Mouse (Mus musculus) hindbrain, embryonic 14.5 days (tissue): ENCODE measurements at regions not wholly inside any gene's neighbourhood (a gene's known extent, or its start where the extent isn't known, plus 50 kb on each side); places are given as distances from the start of the nearest gene placed in this dataset.
A peak's percentile ranks its signal among the peaks of the same experiment; 100 is the strongest.

Source experiments
- ATAC-seq: fragments of 200-750 bp; cut with Nextera tagmentation; 2 replicates; pipeline ENCODE4 v1.8.0; 2017; ENCODE audit warnings: moderate number of reproducible peaks, mild to moderate bottlenecking, moderate TSS enrichment, moderate library complexity; ENCODE audit not compliant: low FRiP score
- DNase-seq: peaks from one replicate; pipeline ENCODE4 v3.0.0-alpha.2; 2015; ENCODE audit warnings: low spot score
- H3K27ac ChIP-seq: fragments of 300-500 bp; sonication (generic); 2 replicates; pipeline ENCODE4 v1.5.1; 2014; ENCODE audit warnings: mild to moderate bottlenecking, moderate library complexity
- H3K27me3 ChIP-seq: fragments of 300-500 bp; sonication (generic); 2 replicates; pipeline ENCODE4 v1.6.1; 2014; ENCODE audit warnings: mild to moderate bottlenecking, low read length, mixed read lengths; ENCODE audit not compliant: control insufficient read depth, insufficient read depth
- H3K36me3 ChIP-seq: fragments of 300-500 bp; sonication (generic); replicated peaks from 2 replicates; pipeline ENCODE4 v1.6.1; 2014; ENCODE audit not compliant: control insufficient read depth, insufficient read depth
- H3K4me1 ChIP-seq: fragments of 300-500 bp; sonication (generic); replicated peaks from 2 replicates; pipeline ENCODE4 v1.6.1; 2014; ENCODE audit warnings: antibody characterized with exemption, low read length, mixed read lengths; ENCODE audit not compliant: control insufficient read depth, insufficient read depth
- H3K4me2 ChIP-seq: fragments of 300-500 bp; sonication (generic); replicated peaks from 2 replicates; pipeline ENCODE4 v1.6.1; 2014; ENCODE audit warnings: mild to moderate bottlenecking, moderate library complexity
- H3K4me3 ChIP-seq: fragments of 300-500 bp; sonication (generic); replicated peaks from 2 replicates; pipeline ENCODE4 v1.5.1; 2014; ENCODE audit warnings: mild to moderate bottlenecking, low read length
- H3K9ac ChIP-seq: fragments of 300-500 bp; sonication (generic); 2 replicates; pipeline ENCODE4 v1.6.1; 2014
- H3K9me3 ChIP-seq: fragments of 300-500 bp; sonication (generic); 2 replicates; pipeline ENCODE4 v1.6.1; 2016; ENCODE audit warnings: low read length; ENCODE audit not compliant: control insufficient read depth
- WGBS: fragments of 180-500 bp; shearing (Covaris S2); extraction: QIAGEN DNeasy Blood & Tissue Kit; methylation state at CpG from one replicate; pipeline ENCODE4 v1.1.7; 2014; 5-methylcytosine and 5-hydroxymethylcytosine counted together

DNA sequence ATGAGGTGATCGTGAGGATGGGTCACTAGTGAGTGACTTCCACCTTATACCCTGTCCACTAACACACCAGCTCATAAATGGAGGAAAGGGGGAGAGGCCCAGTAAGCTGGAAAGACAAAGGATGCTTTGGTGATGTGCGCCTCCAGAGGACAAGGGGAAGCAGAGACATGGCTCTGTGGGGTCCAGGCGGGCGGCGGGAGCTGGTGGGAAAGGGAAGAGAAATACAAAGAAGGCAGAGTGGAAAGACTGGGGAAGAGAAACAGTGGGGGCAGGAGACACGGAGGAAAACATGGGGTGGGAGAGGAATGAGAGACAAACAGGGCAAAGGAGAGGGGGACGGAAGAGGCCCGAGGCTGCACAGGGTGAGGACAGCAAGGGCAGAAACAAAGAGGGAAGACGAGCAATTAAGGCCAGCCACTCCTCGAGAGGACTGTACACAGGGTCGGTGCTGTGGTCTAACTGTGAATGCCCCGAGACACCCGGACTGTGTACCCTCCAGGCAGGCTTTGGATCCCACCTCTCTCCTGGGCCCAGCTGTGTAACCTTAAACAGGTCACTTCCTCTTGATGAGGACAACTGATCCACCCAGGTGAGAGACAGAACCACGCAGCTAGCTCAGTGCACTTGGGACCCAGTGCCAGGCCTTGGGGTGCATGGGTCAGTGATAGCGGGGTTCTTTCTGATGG is 87.1 kb upstream of the Mvb12b start:
- H3K27ac ChIP-seq: peak overlapping the region; percentile 51
- no peak for ATAC-seq
- no peaks in the 10 kb centered on the region for H3K36me3 ChIP-seq
- 38% methylated on average over 14 of the region's 15 CpGs for WGBS
- H3K9me3 ChIP-seq: no peaks in the 10 kb centered on the region
- no peak overlapping the region for H3K4me2 ChIP-seq
- DNase-seq: no peak
- no peak overlapping the region; the same call in 1 of the 2 replicates for H3K9ac ChIP-seq
- H3K27me3 ChIP-seq: no peaks in the 10 kb centered on the region
- no peak overlapping the region for H3K4me3 ChIP-seq
- peaks cover 17% of the 10 kb centered on the region for H3K4me1 ChIP-seq

DNA sequence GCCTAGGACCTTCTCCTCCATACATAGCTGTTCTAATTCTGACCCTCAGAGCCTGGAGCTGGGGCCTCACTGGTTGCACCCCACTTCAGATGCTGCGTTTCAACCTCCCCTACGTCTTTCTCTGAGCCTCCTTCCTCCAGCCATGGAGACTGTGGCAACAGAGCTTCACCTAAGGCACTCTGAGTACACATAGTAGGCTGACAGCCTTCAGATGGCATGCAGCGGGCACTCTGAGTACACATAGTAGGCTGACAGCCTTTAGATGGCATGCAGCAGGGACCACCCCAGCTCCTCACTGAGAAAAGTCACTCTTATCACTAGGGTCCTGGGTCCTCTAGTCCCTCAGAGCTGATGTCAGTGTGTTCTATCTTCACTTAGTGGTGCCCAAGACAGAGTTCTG is 86.3 kb upstream of the Mvb12b start:
- ATAC-seq: no peak

DNA sequence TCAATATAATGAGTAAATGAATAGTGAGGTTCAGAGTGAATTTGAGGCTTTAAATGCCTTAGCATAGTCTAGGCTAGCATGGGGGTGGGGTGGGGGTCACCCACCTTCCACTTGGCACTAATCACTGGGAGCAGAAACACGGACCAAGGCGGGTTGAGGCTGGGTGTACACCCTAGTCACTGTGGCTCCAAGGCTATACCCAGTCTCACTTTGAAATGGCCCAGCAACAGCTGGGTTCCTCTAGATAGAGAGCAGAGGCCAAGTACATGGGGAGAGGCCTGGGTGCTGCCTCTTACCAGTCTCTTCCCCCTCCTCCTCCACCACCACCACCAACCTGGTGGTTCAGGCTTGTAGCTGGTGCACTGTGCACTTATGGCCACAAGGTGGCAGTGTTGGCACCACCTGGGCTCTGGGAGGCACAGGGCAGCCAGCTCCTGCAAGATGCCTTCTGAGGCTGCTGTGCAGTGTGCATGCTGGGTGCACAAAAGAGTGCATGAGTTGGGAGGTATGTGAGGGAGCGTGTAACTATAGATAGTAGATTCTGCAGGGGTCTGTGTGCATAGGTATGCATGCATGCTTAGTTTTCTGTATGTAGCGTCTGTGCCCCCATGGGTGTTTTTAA is 85.6 kb upstream of the Mvb12b start:
- Histone ChIP-seq H3K9ac (no peak overlapping the region), H3K36me3 (no peaks in the 10 kb centered on the region), H3K4me1 (peaks cover 17% of the 10 kb centered on the region), H3K4me3 (no peak overlapping the region), H3K27ac (peak overlapping the region; percentile 51), H3K27me3 (no peaks in the 10 kb centered on the region), H3K9me3 (no peaks in the 10 kb centered on the region), H3K4me2 (no peak overlapping the region)
- DNase-seq (peak; percentile 90), ATAC-seq (peak; percentile 86)
- 69% methylated on average over 4 of the region's 4 CpGs for WGBS

More for the DNA sequence above, 86.3 kb upstream of the Mvb12b start:
- no peak for DNase-seq
- H3K4me3 ChIP-seq: no peak overlapping the region
- no peaks in the 10 kb centered on the region for H3K9me3 ChIP-seq
- no peaks in the 10 kb centered on the region for H3K27me3 ChIP-seq
- H3K9ac ChIP-seq: no peak overlapping the region
- peak overlapping the region; percentile 51 for H3K27ac ChIP-seq
- no peak overlapping the region for H3K4me2 ChIP-seq
- no peaks in the 10 kb centered on the region for H3K36me3 ChIP-seq
- peaks cover 17% of the 10 kb centered on the region for H3K4me1 ChIP-seq
- 84% methylated on average over 3 of the region's 3 CpGs for WGBS

DNA sequence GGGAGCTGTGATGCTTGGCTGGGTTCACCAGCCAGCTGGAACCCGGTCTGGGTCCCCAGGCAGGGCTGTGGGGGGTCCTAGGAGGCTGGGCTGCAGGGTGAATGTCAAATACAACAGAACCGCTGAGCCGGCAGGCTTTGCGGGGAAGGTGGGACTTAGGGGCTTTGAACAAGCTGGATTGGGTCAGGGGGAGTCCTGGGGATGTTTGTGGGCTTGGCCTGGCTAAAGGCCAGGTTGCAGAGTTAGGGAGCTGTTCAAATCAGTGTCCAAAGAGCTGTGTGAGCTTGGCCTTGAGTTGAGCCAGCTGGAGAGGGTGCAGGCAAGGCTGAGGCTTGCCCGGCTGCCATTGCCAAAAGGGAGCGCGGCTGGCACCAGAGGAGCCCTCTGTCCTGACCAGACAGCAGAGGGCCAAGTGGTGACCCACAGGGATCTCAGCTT is 79.3 kb upstream of the Mvb12b start:
- WGBS: 26% methylated on average over 7 of the region's 7 CpGs
- Histone ChIP-seq H3K4me2 (peak overlapping the region; percentile 45), H3K4me3 (peak overlapping the region; percentile 11; the same call in 1 of the 2 replicates)

DNA sequence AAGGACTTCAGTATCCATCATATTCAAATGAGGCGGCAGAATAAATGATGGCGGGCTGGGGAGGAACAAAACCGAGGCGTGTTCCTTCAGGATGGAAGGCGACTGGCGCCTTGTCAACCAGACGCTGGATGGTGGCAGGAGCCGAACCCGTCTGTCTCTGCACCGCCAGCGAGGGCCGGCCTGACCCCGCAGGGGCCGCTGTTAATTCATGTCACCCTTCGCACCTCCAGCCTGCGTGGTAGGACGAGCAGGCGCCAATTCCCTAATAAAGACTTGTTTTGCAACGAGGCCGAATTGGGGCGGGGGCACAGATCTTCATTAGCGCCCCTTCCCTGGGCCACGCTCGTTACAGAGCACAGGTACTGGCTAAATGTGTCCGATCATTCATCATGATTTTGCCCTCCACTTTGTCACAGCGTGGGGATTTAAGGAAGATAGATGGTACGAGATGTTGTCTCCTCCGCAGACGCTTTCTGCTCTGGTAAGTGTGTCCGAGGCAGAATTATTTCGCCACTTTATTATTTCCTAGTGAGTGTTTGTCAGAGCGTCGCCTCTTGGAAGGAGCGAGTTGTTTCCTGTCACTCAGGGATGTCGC is 78.7 kb upstream of the Mvb12b start:
- no peaks in the 10 kb centered on the region for H3K9me3 ChIP-seq
- peak overlapping the region; percentile 78 for H3K27ac ChIP-seq
- peak overlapping the region; percentile 42 for H3K9ac ChIP-seq
- no peaks in the 10 kb centered on the region for H3K27me3 ChIP-seq
- peaks cover 18% of the 10 kb centered on the region for H3K4me1 ChIP-seq
- peak; percentile 57 for DNase-seq
- 13% methylated on average over 35 of the region's 35 CpGs for WGBS
- H3K4me3 ChIP-seq: peak overlapping the region; percentile 11; the same call in 1 of the 2 replicates
- ATAC-seq: no peak; the same call in 1 of the 2 replicates
- no peaks in the 10 kb centered on the region for H3K36me3 ChIP-seq
- H3K4me2 ChIP-seq: peak overlapping the region; percentile 45

More for the DNA sequence above, 79.3 kb upstream of the Mvb12b start:
- H3K27me3 ChIP-seq: no peaks in the 10 kb centered on the region
- ATAC-seq (peak; percentile 78), DNase-seq (peak; percentile 57)
- H3K27ac ChIP-seq: peak overlapping the region; percentile 78
- H3K9ac ChIP-seq: peak overlapping the region; percentile 42; the same call in 1 of the 2 replicates
- no peaks in the 10 kb centered on the region for H3K9me3 ChIP-seq
- H3K36me3 ChIP-seq: no peaks in the 10 kb centered on the region
- H3K4me1 ChIP-seq: peaks cover 18% of the 10 kb centered on the region

DNA sequence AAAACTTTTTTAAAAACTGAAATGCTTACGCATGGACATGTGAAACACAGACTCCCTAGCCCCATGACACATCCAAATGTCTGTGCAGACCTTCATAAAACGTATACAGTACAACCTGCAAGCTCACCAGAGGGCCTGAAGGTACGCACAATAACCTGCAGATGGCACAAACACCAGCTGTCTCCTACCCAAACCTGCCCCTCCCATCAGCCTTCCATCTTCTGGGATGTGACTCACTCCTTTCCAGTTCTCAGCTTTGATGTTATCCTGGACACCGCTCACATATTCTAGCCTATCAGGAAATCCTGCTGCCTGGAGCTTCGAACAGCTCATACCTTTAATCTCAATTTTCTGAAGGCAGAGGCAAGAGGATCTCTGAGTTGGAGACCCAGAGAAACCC is 76.3 kb upstream of the Mvb12b start:
- Histone ChIP-seq H3K27me3 (no peaks in the 10 kb centered on the region), H3K4me2 (no peak overlapping the region), H3K9me3 (no peaks in the 10 kb centered on the region), H3K4me3 (no peak overlapping the region), H3K36me3 (no peaks in the 10 kb centered on the region), H3K9ac (no peak overlapping the region), H3K27ac (no peak overlapping the region), H3K4me1 (peaks cover 18% of the 10 kb centered on the region)
- ATAC-seq (no peak), DNase-seq (no peak)
- 88% methylated on average over 5 of the region's 5 CpGs for WGBS

DNA sequence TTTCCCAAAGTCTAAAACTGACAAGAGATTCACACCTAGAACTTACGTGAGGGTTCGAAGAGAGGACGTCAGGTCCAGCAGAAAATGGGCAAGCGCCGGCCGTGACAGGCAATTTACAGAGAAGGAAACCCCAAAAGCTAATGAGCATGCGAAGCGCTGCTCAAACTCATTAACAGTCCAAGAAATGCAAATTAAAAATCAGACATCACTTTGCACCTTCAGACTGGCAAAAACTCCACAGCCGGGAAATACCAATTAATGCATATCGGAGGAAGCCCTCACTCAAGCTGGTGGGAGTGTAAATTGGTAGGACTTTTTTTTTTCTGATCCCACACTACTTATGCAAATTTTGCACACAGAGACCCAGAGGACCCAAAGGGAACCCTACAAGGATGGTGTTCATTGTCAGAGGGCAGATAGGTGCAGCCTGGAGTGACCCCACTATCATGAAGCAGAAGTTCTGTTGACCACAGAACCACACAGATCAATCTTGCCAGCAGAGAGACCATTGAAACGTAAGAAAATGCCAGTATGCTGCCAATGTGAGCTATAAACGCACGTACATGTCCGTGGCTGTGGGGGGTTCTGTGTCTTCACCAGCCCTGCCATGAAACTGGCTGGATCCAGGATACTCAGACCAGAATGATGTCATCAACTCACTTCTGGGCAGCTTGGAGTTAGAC is 74.8 kb upstream of the Mvb12b start:
- ATAC-seq: no peak
- H3K4me2 ChIP-seq: no peak overlapping the region
- 58% methylated on average over 14 of the region's 14 CpGs for WGBS
- H3K27me3 ChIP-seq: no peaks in the 10 kb centered on the region
- no peak overlapping the region for H3K4me3 ChIP-seq
- H3K36me3 ChIP-seq: no peaks in the 10 kb centered on the region
- DNase-seq: no peak
- no peak overlapping the region for H3K27ac ChIP-seq
- no peak overlapping the region for H3K9ac ChIP-seq
- H3K4me1 ChIP-seq: peaks cover 18% of the 10 kb centered on the region
- H3K9me3 ChIP-seq: no peaks in the 10 kb centered on the region

DNA sequence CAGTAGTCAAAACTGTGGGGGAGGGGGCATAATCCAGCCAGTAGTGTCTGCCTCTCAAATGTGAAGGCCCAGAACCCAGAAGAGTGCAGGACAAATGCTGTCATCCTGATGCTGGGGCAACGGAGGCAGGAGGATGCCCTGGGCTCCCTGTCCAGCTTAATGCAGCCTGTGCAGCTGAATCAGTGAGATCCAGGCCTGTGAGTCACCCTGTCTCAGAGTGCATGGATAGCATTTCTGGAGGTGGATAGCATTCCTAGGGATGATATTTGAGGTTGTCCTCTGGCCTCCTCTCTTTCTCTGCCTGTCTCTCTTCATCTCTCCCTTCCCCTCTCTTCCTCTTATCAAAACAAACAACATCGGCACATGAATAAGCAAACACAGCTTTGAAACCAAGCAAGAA is 73.8 kb upstream of the Mvb12b start:
- no peaks in the 10 kb centered on the region for H3K9me3 ChIP-seq
- no peak overlapping the region for H3K9ac ChIP-seq
- no peak overlapping the region for H3K27ac ChIP-seq
- H3K4me2 ChIP-seq: no peak overlapping the region
- ATAC-seq (no peak), DNase-seq (no peak)
- peaks cover 14% of the 10 kb centered on the region for H3K4me1 ChIP-seq
- no peaks in the 10 kb centered on the region for H3K36me3 ChIP-seq
- no peaks in the 10 kb centered on the region for H3K27me3 ChIP-seq
- H3K4me3 ChIP-seq: no peak overlapping the region
- 86% methylated on average over 2 of the region's 2 CpGs for WGBS

DNA sequence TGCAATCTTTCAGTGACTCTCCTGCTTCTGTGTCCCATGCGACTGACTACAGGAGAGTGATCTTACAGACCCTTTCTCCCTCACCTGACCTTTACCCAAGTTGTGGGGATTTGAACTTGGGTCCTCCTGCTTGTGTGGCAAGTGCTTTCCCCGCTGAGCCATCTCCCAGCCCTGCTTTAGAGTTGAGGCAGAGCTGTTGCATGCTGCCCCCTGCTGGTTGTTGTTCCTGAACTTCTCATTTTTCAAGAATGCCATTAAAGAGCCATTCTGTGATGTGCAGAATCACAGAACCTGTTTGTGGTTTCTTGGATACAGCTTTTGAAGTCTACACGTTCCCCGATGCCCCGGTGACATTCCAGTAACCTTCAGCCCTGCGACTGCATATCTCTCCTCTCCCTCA is 70.0 kb upstream of the Mvb12b start:
- H3K4me1 ChIP-seq: no peaks in the 10 kb centered on the region
- no peak overlapping the region for H3K9ac ChIP-seq
- no peak overlapping the region for H3K4me2 ChIP-seq
- ATAC-seq (no peak), DNase-seq (no peak)
- H3K4me3 ChIP-seq: no peak overlapping the region
- no peak overlapping the region for H3K27ac ChIP-seq
- no peaks in the 10 kb centered on the region for H3K36me3 ChIP-seq
- H3K27me3 ChIP-seq: no peaks in the 10 kb centered on the region
- no peaks in the 10 kb centered on the region for H3K9me3 ChIP-seq
- WGBS: 65% methylated on average over 6 of the region's 6 CpGs
